Mouse (Mus musculus) spleen, postnatal 36 days (tissue): ENCODE data around the gene Tnp2.
"Not testable (repeated sequence)": the region's sequence is repeated elsewhere in the genome, so short reads cannot be mapped to it uniquely, and the experiment has no call there.

Source experiments
- DNase-seq, 2 experiments: peaks; one replicate each; pipeline ENCODE4 v3.0.0; 2022; ENCODE audit warnings: low spot score in 2 of 2, mixed read lengths in 1 of 2

Tnp2 gene

GRCm38 (mm10) chr16:10788271-10788670 lies at the start of gene Tnp2:
Gene Tnp2 (minus strand): TSS chr16:10788660.
- peak; percentile 29 to 40 for DNase-seq

- DNase-seq = no peak
These were observed 49.4 kb upstream of the Tnp2 start for GRCm38 (mm10) chr16:10837903-10838302.

- DNase-seq = no peak
These were observed 48.8 kb upstream of the Tnp2 start for GRCm38 (mm10) chr16:10837250-10837649.

GRCm38 (mm10) chr16:10836388-10836787 lies 47.9 kb upstream of the Tnp2 start:
- DNase-seq = no peak

GRCm38 (mm10) chr16:10834911-10835587 lies 46.6 kb upstream of the Tnp2 start, which contains the start of gene Rmi2:
Gene Rmi2 (plus strand): TSS chr16:10835059.
- peak; percentile 85 to 86 for DNase-seq

GRCm38 (mm10) chr16:10834542-10834910 lies 46.1 kb upstream of the Tnp2 start:
- no peak for DNase-seq

GRCm38 (mm10) chr16:10828461-10828805 lies 40.0 kb upstream of the Tnp2 start:
- no peak for DNase-seq

- no peak for DNase-seq
These were observed 39.5 kb upstream of the Tnp2 start for GRCm38 (mm10) chr16:10827766-10828460.

- DNase-seq = no peak
These were observed 38.8 kb upstream of the Tnp2 start for GRCm38 (mm10) chr16:10827269-10827668.

- no peak for DNase-seq
These were observed 37.4 kb upstream of the Tnp2 start for GRCm38 (mm10) chr16:10825840-10826239.

- no peak for DNase-seq
These were observed 36.1 kb upstream of the Tnp2 start for GRCm38 (mm10) chr16:10824536-10824935.

GRCm38 (mm10) chr16:10821387-10821786 lies 32.9 kb upstream of the Tnp2 start:
- no peak for DNase-seq

GRCm38 (mm10) chr16:10819966-10820365 lies 31.5 kb upstream of the Tnp2 start:
- no peak for DNase-seq

GRCm38 (mm10) chr16:10818579-10819135 lies 30.2 kb upstream of the Tnp2 start:
- DNase-seq = no peak

GRCm38 (mm10) chr16:10814864-10815263 lies 26.4 kb upstream of the Tnp2 start:
- no peak for DNase-seq

GRCm38 (mm10) chr16:10813726-10814125 lies 25.3 kb upstream of the Tnp2 start:
- DNase-seq = no peak

GRCm38 (mm10) chr16:10812865-10813371 lies 24.5 kb upstream of the Tnp2 start, which contains the start of gene Gm11172:
Gene Gm11172 (plus strand): TSS chr16:10812915.
- no peak for DNase-seq

GRCm38 (mm10) chr16:10810376-10810775 lies 21.9 kb upstream of the Tnp2 start:
- DNase-seq = no peak

GRCm38 (mm10) chr16:10805789-10806527 lies 17.5 kb upstream of the Tnp2 start, which contains the start of gene Prm1:
Gene Prm1 (minus strand): TSS chr16:10805839.
- peak; percentile 64 to 67 for DNase-seq

GRCm38 (mm10) chr16:10802420-10802819 lies 14.0 kb upstream of the Tnp2 start:
- DNase-seq = not testable (repeated sequence)

GRCm38 (mm10) chr16:10796034-10796433 lies 7.6 kb upstream of the Tnp2 start, which contains the start of gene Prm2:
Gene Prm2 (minus strand): TSS chr16:10796134.
- no peak for DNase-seq

GRCm38 (mm10) chr16:10790702-10791101 lies 2.2 kb upstream of the Tnp2 start, which contains the start of gene Prm3:
Gene Prm3 (minus strand): TSS chr16:10790914.
- no peak for DNase-seq
